Mouse (Mus musculus): ENCODE measurements around the gene Gm21822. TPM values are rescaled to one million over a fixed set of nuclear protein-coding genes. Genes with fewer than 3 reads are reported as not detected.
"Not testable (repeated sequence)": the region's sequence is repeated elsewhere in the genome, so short reads cannot be mapped to it uniquely, and the experiment has no call there.

Gene Gm21822
- polyA plus RNA-seq (2015; fragmentation: Nextera tagmentation; extraction: Ambion mirVana) = not detected in 2 replicates

DNA sequence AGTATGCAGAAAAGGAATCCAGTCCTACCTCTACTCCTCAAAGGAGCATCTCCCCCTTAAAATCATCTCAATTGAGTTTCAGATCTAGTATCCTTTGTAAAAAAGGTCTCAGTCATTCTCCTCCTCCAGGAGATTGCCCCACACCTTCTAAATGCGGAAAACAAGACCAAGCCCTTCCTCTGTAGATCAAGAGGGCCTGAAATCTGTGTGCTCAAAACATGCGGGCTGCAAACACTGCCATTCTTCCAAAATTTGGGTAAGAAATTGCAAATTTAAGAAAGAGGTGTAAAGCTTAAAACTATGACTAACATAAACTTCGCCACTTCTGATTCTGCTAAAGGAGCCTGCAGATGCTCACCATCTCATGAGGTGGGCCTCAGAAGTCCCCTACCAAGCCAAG, at the start of gene Gm21822:
Gene Gm21822, plus strand, starts transcription at position 301 of the 400 bp plus-strand sequence.
- not testable (repeated sequence) for H3K9ac ChIP-seq; H3K36me3 ChIP-seq; H3K27me3 ChIP-seq (replicated peaks); H3K27ac ChIP-seq; H3K4me3 ChIP-seq (replicated peaks); H3K9me3 ChIP-seq; H3K4me1 ChIP-seq; ATAC-seq (ENCODE audit: insufficient read depth, low FRiP score, low read depth); H3K4me2 ChIP-seq
- WGBS = no CpG with 5 or more reads among the region's 3 CpGs
